Mouse (Mus musculus): ENCODE results near the gene Prelp. TPM values are rescaled to one million over a fixed set of nuclear protein-coding genes. Genes with fewer than 3 reads are reported as not detected.
"Not testable (repeated sequence)": the region's sequence is repeated elsewhere in the genome, so short reads cannot be mapped to it uniquely, and the experiment has no call there.

Prelp gene
- total RNA-seq (2014; rRNA removed) (6.1 and 9.1 TPM in 2 replicates), polyA plus RNA-seq (2015; fragmentation: Nextera tagmentation; extraction: Ambion mirVana) (7.1 and 8.0 TPM in 2 replicates)

GRCm38 (mm10) chr1:133921304-133921751 lies at the start of gene Prelp:
Gene Prelp, minus strand, starts transcription at chr1:133921414.
- DNase-seq (ENCODE audit: low spot score): peak; percentile 46
- 14% methylated on average over 8 of the region's 8 CpGs for WGBS
- no peaks in the 10 kb centered on the region for H3K27me3 ChIP-seq (ENCODE audit: insufficient read depth, low read length)
- H3K4me3 ChIP-seq (ENCODE audit: low read length): no peak within 1 kb of the TSS
- H3K9ac ChIP-seq (replicated peaks; ENCODE audit: low read length): no peak within 1 kb of the TSS
- no peak for TF ChIP-seq CTCF (IDR thresholded peaks at IDR 0.05; ENCODE audit: low read depth)
- H3K9me3 ChIP-seq (ENCODE audit: low read length): no peaks in the 10 kb centered on the region
- peaks cover 18% of the 10 kb centered on the region; the same call in 1 of the 2 replicates for H3K4me1 ChIP-seq (ENCODE audit: insufficient read depth, low read length)
- peak within 1 kb of the TSS; percentile 56 for H3K27ac ChIP-seq
- H3K4me2 ChIP-seq (ENCODE audit: low read depth, low read length): peak within 1 kb of the TSS; percentile 22
- no peaks in the 10 kb centered on the region for H3K36me3 ChIP-seq (ENCODE audit: insufficient read depth, low read length)
- ATAC-seq: peak; percentile 44; the same call in 1 of the 2 replicates

- no peaks in the 10 kb centered on the region for H3K4me1 ChIP-seq (ENCODE audit: insufficient read depth, low read length)
- H3K36me3 ChIP-seq (ENCODE audit: insufficient read depth, low read length): no peaks in the 10 kb centered on the region
- H3K4me2 ChIP-seq (ENCODE audit: low read depth, low read length): no peak overlapping the region
- TF ChIP-seq CTCF (IDR thresholded peaks at IDR 0.05; ENCODE audit: low read depth): no peak
- no peak for DNase-seq (ENCODE audit: low spot score)
- no peaks in the 10 kb centered on the region for H3K9me3 ChIP-seq (ENCODE audit: low read length)
- no peak overlapping the region for H3K27ac ChIP-seq
- no peaks in the 10 kb centered on the region for H3K27me3 ChIP-seq (ENCODE audit: insufficient read depth, low read length)
- H3K4me3 ChIP-seq (ENCODE audit: low read length): no peak overlapping the region
- no peak for ATAC-seq
- WGBS: 83% methylated on average over 8 of the region's 8 CpGs
- no peak overlapping the region for H3K9ac ChIP-seq (replicated peaks; ENCODE audit: low read length)
Measured at GRCm38 (mm10) chr1:133969427-133969826, 48.2 kb upstream of the Prelp start.

GRCm38 (mm10) chr1:133968788-133969325 lies 47.6 kb upstream of the Prelp start:
- Histone ChIP-seq H3K9me3 (ENCODE audit: low read length) (no peaks in the 10 kb centered on the region), H3K9ac (replicated peaks; ENCODE audit: low read length) (no peak overlapping the region), H3K4me1 (ENCODE audit: insufficient read depth, low read length) (no peaks in the 10 kb centered on the region), H3K36me3 (ENCODE audit: insufficient read depth, low read length) (no peaks in the 10 kb centered on the region), H3K27ac (no peak overlapping the region), H3K27me3 (ENCODE audit: insufficient read depth, low read length) (no peaks in the 10 kb centered on the region), H3K4me2 (ENCODE audit: low read depth, low read length) (no peak overlapping the region), H3K4me3 (ENCODE audit: low read length) (no peak overlapping the region)
- 65% methylated on average over 4 of the region's 4 CpGs for WGBS
- ATAC-seq: no peak
- no peak for DNase-seq (ENCODE audit: low spot score)
- TF ChIP-seq CTCF (IDR thresholded peaks at IDR 0.05; ENCODE audit: low read depth): no peak

- no peaks in the 10 kb centered on the region for H3K9me3 ChIP-seq (ENCODE audit: low read length)
- H3K27ac ChIP-seq: no peak overlapping the region
- DNase-seq (ENCODE audit: low spot score) (no peak), ATAC-seq (no peak)
- H3K36me3 ChIP-seq (ENCODE audit: insufficient read depth, low read length): no peaks in the 10 kb centered on the region
- no peaks in the 10 kb centered on the region for H3K27me3 ChIP-seq (ENCODE audit: insufficient read depth, low read length)
- H3K4me2 ChIP-seq (ENCODE audit: low read depth, low read length): no peak overlapping the region
- 69% methylated on average over 7 of the region's 7 CpGs for WGBS
- no peak for TF ChIP-seq CTCF (IDR thresholded peaks at IDR 0.05; ENCODE audit: low read depth)
- no peaks in the 10 kb centered on the region for H3K4me1 ChIP-seq (ENCODE audit: insufficient read depth, low read length)
- H3K4me3 ChIP-seq (ENCODE audit: low read length): no peak overlapping the region
- no peak overlapping the region for H3K9ac ChIP-seq (replicated peaks; ENCODE audit: low read length)
Measured at GRCm38 (mm10) chr1:133967481-133968017, 46.3 kb upstream of the Prelp start.

- no peak for TF ChIP-seq CTCF (IDR thresholded peaks at IDR 0.05; ENCODE audit: low read depth)
- Histone ChIP-seq H3K4me3 (ENCODE audit: low read length) (no peak overlapping the region), H3K9ac (replicated peaks; ENCODE audit: low read length) (no peak overlapping the region), H3K27ac (no peak overlapping the region), H3K36me3 (ENCODE audit: insufficient read depth, low read length) (no peaks in the 10 kb centered on the region), H3K4me2 (ENCODE audit: low read depth, low read length) (no peak overlapping the region), H3K27me3 (ENCODE audit: insufficient read depth, low read length) (no peaks in the 10 kb centered on the region), H3K9me3 (ENCODE audit: low read length) (no peaks in the 10 kb centered on the region), H3K4me1 (ENCODE audit: insufficient read depth, low read length) (no peaks in the 10 kb centered on the region)
- WGBS: 45% methylated on average over 2 of the region's 2 CpGs
- no peak for ATAC-seq
- no peak for DNase-seq (ENCODE audit: low spot score)
Measured at GRCm38 (mm10) chr1:133966044-133966443, 44.8 kb upstream of the Prelp start.

- TF ChIP-seq CTCF (IDR thresholded peaks at IDR 0.05; ENCODE audit: low read depth): no peak
- Histone ChIP-seq H3K4me3 (ENCODE audit: low read length) (no peak overlapping the region), H3K9ac (replicated peaks; ENCODE audit: low read length) (no peak overlapping the region), H3K27ac (no peak overlapping the region), H3K4me1 (ENCODE audit: insufficient read depth, low read length) (no peaks in the 10 kb centered on the region), H3K36me3 (ENCODE audit: insufficient read depth, low read length) (no peaks in the 10 kb centered on the region), H3K9me3 (ENCODE audit: low read length) (no peaks in the 10 kb centered on the region), H3K4me2 (ENCODE audit: low read depth, low read length) (no peak overlapping the region), H3K27me3 (ENCODE audit: insufficient read depth, low read length) (no peaks in the 10 kb centered on the region)
- 41% methylated on average over 5 of the region's 5 CpGs for WGBS
- ATAC-seq: no peak
- DNase-seq (ENCODE audit: low spot score): no peak
Measured at GRCm38 (mm10) chr1:133965298-133965697, 44.1 kb upstream of the Prelp start.

- no peaks in the 10 kb centered on the region for H3K9me3 ChIP-seq (ENCODE audit: low read length)
- no peak overlapping the region for H3K4me3 ChIP-seq (ENCODE audit: low read length)
- H3K27ac ChIP-seq: no peak overlapping the region
- no peak overlapping the region for H3K9ac ChIP-seq (replicated peaks; ENCODE audit: low read length)
- no peak for TF ChIP-seq CTCF (IDR thresholded peaks at IDR 0.05; ENCODE audit: low read depth)
- H3K4me2 ChIP-seq (ENCODE audit: low read depth, low read length): no peak overlapping the region
- no peak for ATAC-seq
- WGBS: 82% methylated on average over 5 of the region's 5 CpGs
- H3K36me3 ChIP-seq (ENCODE audit: insufficient read depth, low read length): no peaks in the 10 kb centered on the region
- H3K27me3 ChIP-seq (ENCODE audit: insufficient read depth, low read length): no peaks in the 10 kb centered on the region
- no peaks in the 10 kb centered on the region for H3K4me1 ChIP-seq (ENCODE audit: insufficient read depth, low read length)
- no peak for DNase-seq (ENCODE audit: low spot score)
Measured at GRCm38 (mm10) chr1:133964742-133965141, 43.5 kb upstream of the Prelp start.

GRCm38 (mm10) chr1:133963578-133963977 lies 42.4 kb upstream of the Prelp start:
- not testable (repeated sequence) for H3K4me1 ChIP-seq (ENCODE audit: insufficient read depth, low read length); H3K4me3 ChIP-seq (ENCODE audit: low read length); H3K27ac ChIP-seq; ATAC-seq; H3K9me3 ChIP-seq (ENCODE audit: low read length); H3K4me2 ChIP-seq (ENCODE audit: low read depth, low read length); H3K9ac ChIP-seq (replicated peaks; ENCODE audit: low read length); H3K27me3 ChIP-seq (ENCODE audit: insufficient read depth, low read length); H3K36me3 ChIP-seq (ENCODE audit: insufficient read depth, low read length); DNase-seq (ENCODE audit: low spot score)
- 75% methylated on average over 1 of the region's 1 CpGs for WGBS

GRCm38 (mm10) chr1:133963128-133963527 lies 41.9 kb upstream of the Prelp start:
- 91% methylated on average over 3 of the region's 3 CpGs for WGBS

More at GRCm38 (mm10) chr1:133963128-133963527, 41.9 kb upstream of the Prelp start:
- ATAC-seq; H3K4me3 ChIP-seq (ENCODE audit: low read length); H3K27ac ChIP-seq; H3K9ac ChIP-seq (replicated peaks; ENCODE audit: low read length); H3K4me2 ChIP-seq (ENCODE audit: low read depth, low read length); H3K4me1 ChIP-seq (ENCODE audit: insufficient read depth, low read length); H3K27me3 ChIP-seq (ENCODE audit: insufficient read depth, low read length); H3K9me3 ChIP-seq (ENCODE audit: low read length); DNase-seq (ENCODE audit: low spot score); H3K36me3 ChIP-seq (ENCODE audit: insufficient read depth, low read length): not testable (repeated sequence)
